Mouse (Mus musculus): ENCODE data around the gene Phyh. TPM values are rescaled to one million over a fixed set of nuclear protein-coding genes. Genes with fewer than 3 reads are reported as not detected.

The Phyh gene
- polyA plus RNA-seq (2015; fragmentation: Nextera tagmentation; extraction: Ambion mirVana) = 70.2 and 71.6 TPM in 2 replicates

DNA sequence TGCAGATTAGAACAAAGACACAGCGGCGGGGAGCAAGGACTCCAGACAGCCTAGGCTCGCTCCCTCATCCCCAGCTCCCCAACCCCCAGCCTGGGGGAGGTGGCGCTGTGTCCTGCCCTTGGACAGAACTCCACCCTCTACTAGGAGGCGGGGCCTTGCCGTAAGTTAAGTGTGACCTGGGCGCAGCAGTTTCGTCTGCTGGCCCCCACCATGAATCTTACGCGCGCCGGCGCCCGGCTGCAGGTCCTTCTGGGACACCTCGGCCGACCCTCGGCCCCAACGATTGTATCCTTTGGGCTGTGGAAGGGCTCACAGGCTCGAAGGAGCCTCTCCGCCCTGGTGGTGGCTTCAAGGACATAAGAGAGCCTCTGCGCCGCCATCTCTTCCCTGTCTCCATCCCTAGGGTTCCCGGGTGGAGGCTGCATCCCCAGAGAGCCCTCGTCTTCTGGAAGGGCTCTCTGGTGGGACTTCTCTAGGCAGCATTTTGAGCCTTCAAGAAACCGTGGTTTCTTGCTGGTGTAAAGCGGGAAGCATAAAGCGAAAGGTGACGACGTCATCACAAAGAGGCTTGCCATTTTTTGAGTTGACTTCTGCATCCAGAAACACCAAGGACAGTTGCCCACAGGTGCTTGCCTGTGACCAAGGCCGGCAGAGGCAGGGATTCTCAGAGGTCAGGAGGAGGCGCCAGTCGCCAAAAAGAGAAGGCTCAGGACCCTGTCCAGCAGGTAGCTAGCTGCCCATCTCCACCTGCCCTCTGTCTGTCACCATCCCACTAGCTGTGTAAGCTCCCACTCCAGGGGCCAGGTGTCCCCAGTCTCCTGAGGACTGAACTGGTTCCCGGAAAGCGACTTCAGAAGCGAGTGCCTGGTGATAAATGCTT is at the start of gene Phyh:
Gene Phyh (plus strand): TSS at position 160 of the 880 bp plus-strand sequence.
- Histone ChIP-seq H3K4me3 (peak within 1 kb of the TSS; percentile 49), H3K27ac (peak within 1 kb of the TSS; percentile 75), H3K4me1 (peaks cover 9% of the 10 kb centered on the region), H3K9ac (peak within 1 kb of the TSS; percentile 62), H3K36me3 (replicated peaks) (no peaks in the 10 kb centered on the region), H3K27me3 (replicated peaks) (no peaks in the 10 kb centered on the region), H3K9me3 (no peaks in the 10 kb centered on the region), H3K4me2 (peak within 1 kb of the TSS; percentile 76)
- 10% methylated on average over 35 of the region's 35 CpGs for WGBS
- peak; percentile 93 for ATAC-seq (replicated peaks)

GRCm38 (mm10) chr2:4872740-4873139 is 46.1 kb upstream of the Phyh start:
- no peak for ATAC-seq (replicated peaks)
- Histone ChIP-seq H3K9ac (no peak overlapping the region), H3K36me3 (replicated peaks) (no peaks in the 10 kb centered on the region), H3K9me3 (no peaks in the 10 kb centered on the region), H3K4me1 (no peaks in the 10 kb centered on the region), H3K27ac (no peak overlapping the region), H3K4me3 (no peak overlapping the region), H3K27me3 (replicated peaks) (no peaks in the 10 kb centered on the region), H3K4me2 (no peak overlapping the region)
- WGBS = 80% methylated on average over 9 of the region's 9 CpGs

DNA sequence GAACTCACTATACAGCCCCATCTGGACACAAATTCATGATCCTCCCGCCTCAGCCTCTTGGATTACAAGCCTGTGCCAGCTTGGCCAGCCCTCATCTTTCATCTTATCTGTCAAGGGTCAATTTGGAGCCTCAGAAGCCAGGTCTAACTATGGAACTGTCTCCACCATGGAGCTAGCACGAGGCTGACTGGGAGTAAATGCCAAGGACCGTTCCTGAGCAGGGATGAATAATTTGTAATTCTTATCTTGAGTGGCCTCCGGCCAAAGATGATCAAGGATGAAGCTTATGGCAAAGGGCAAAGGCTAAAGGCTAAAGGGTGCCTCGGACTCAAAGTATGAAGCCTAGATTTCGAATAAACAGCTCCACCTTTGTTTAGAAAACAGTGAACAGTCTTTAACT is 45.5 kb upstream of the Phyh start:
- no peak overlapping the region for H3K4me2 ChIP-seq
- ATAC-seq (replicated peaks) = no peak
- no peaks in the 10 kb centered on the region for H3K4me1 ChIP-seq
- WGBS = 76% methylated on average over 6 of the region's 6 CpGs
- no peaks in the 10 kb centered on the region for H3K27me3 ChIP-seq (replicated peaks)
- H3K9ac ChIP-seq = no peak overlapping the region
- no peak overlapping the region for H3K27ac ChIP-seq
- H3K4me3 ChIP-seq = no peak overlapping the region
- H3K9me3 ChIP-seq = no peaks in the 10 kb centered on the region
- H3K36me3 ChIP-seq (replicated peaks) = no peaks in the 10 kb centered on the region

- no peak overlapping the region for H3K4me3 ChIP-seq
- no peaks in the 10 kb centered on the region for H3K9me3 ChIP-seq
- ATAC-seq (replicated peaks) = no peak
- 57% methylated on average over 1 of the region's 1 CpGs for WGBS
- no peaks in the 10 kb centered on the region for H3K27me3 ChIP-seq (replicated peaks)
- no peaks in the 10 kb centered on the region for H3K4me1 ChIP-seq
- H3K27ac ChIP-seq = no peak overlapping the region
- no peak overlapping the region for H3K4me2 ChIP-seq
- H3K9ac ChIP-seq = no peak overlapping the region
- no peaks in the 10 kb centered on the region for H3K36me3 ChIP-seq (replicated peaks)
These were observed 43.7 kb upstream of the Phyh start for GRCm38 (mm10) chr2:4875090-4875489.

GRCm38 (mm10) chr2:4876131-4876530 is 42.7 kb upstream of the Phyh start:
- Histone ChIP-seq H3K4me2 (no peak overlapping the region), H3K9ac (no peak overlapping the region), H3K27me3 (replicated peaks) (no peaks in the 10 kb centered on the region), H3K27ac (no peak overlapping the region), H3K9me3 (no peaks in the 10 kb centered on the region), H3K4me1 (peaks cover 6% of the 10 kb centered on the region), H3K4me3 (no peak overlapping the region), H3K36me3 (replicated peaks) (no peaks in the 10 kb centered on the region)
- 84% methylated on average over 3 of the region's 3 CpGs for WGBS
- ATAC-seq (replicated peaks) = no peak

DNA sequence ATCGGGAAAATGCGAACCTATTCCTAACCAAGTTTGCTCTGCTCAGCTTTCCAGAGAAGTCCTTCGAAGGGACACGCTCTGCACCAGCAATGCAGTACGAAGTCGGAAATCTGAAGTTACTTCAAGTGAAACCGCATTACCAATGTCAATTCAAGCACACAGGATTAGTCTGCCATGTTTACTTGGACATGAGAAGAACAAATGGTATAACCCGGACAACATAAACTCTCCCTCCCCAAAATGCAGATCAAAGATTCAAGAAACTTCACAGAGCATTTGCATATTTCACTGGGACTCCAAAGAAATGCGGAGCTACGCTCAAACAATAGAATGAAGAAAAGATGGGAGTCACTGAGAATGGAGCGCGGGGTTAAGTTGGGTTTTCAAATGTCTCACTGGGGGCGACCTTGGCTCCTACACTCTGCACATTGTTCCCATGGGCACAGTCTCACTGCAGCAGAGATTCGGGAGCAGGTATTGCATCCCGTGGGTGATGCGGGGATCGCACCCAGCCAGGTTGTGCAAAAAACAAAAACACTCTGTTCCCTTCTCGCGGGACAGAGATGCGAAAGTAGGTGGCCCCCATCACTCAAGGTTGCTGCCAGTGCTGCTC is 38.0 kb upstream of the Phyh start:
- Histone ChIP-seq H3K4me3 (peak overlapping the region; percentile 62), H3K9me3 (no peaks in the 10 kb centered on the region), H3K4me2 (peak overlapping the region; percentile 87), H3K27ac (peak overlapping the region; percentile 100), H3K4me1 (peaks cover 24% of the 10 kb centered on the region), H3K27me3 (replicated peaks) (no peaks in the 10 kb centered on the region), H3K36me3 (replicated peaks) (0 out of 2 replicates have a peak, but pooled peaks cover under 1% of the 10 kb centered on the region), H3K9ac (peak overlapping the region; percentile 97)
- WGBS = under 1% methylated on average over 20 of the region's 20 CpGs
- ATAC-seq (replicated peaks) = peak; percentile 38

DNA sequence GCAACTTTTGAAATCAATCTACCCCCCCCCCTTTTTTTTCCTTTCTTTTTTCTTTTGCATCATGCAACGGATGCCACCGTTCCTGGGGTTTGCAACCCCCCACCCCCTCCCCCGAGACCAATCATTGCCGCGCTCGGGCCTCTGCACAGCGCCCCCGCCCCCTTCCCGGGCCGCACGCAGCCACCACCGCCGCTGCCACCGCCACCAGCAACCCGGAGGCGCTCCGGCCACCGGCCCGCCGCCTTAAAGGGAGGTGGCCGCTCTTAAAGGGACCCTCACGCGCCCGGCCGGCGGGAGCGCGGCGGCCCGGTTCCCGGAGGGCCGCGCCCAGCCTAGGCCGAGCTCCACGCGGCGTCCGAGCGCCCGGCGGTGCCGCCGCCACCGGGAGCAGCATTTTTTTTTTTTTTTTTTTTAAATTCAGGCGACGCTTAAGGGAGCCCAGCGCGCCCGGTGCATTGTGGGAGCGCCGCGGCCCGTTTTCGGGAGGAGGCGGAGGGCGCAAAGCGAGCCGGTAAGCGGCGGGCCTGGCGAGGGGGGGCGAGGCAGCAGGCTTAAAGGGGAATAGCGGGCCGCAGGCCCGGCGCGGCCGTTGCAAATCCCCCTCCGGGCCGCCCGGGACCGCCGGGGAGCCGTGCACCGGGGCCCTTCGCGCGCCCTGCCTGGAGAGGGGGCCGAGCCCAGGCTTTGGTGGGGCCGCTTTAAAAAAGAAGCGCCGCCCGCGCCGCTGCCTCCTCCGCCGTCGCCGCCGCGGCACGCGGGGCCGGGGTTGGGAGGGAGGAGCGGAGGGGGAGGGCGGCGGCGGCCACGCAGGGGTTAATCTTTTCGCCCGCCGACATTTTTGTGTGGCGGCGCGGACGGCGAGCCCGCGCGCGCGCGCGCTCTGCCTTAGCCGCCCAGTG is 37.2 kb upstream of the Phyh start, which contains the start of gene Sephs1:
Gene Sephs1 (plus strand): TSS at position 215 of the 899 bp plus-strand sequence.
- under 1% methylated on average over 78 of the region's 115 CpGs for WGBS
- Histone ChIP-seq H3K36me3 (replicated peaks) (0 out of 2 replicates have a peak, but pooled peaks cover 4% of the 10 kb centered on the region), H3K27ac (peak within 1 kb of the TSS; percentile 100), H3K9me3 (no peaks in the 10 kb centered on the region), H3K4me3 (peak within 1 kb of the TSS; percentile 62), H3K9ac (peak within 1 kb of the TSS; percentile 97), H3K4me1 (peaks cover 24% of the 10 kb centered on the region), H3K27me3 (replicated peaks) (no peaks in the 10 kb centered on the region), H3K4me2 (peak within 1 kb of the TSS; percentile 87)
- ATAC-seq (replicated peaks) = peak; percentile 87

- peak overlapping the region; percentile 97 for H3K9ac ChIP-seq
- WGBS = under 1% methylated on average over 58 of the region's 63 CpGs
- peak overlapping the region; percentile 100 for H3K27ac ChIP-seq
- no peaks in the 10 kb centered on the region for H3K9me3 ChIP-seq
- H3K4me3 ChIP-seq = peak overlapping the region; percentile 62
- H3K27me3 ChIP-seq (replicated peaks) = no peaks in the 10 kb centered on the region
- H3K4me2 ChIP-seq = peak overlapping the region; percentile 87
- ATAC-seq (replicated peaks) = peak; percentile 65
- peaks cover 24% of the 10 kb centered on the region for H3K4me1 ChIP-seq
- peaks cover 6% of the 10 kb centered on the region; the same call in 1 of the 2 replicates for H3K36me3 ChIP-seq (replicated peaks)
These were observed 36.5 kb upstream of the Phyh start for GRCm38 (mm10) chr2:4882249-4882791.

DNA sequence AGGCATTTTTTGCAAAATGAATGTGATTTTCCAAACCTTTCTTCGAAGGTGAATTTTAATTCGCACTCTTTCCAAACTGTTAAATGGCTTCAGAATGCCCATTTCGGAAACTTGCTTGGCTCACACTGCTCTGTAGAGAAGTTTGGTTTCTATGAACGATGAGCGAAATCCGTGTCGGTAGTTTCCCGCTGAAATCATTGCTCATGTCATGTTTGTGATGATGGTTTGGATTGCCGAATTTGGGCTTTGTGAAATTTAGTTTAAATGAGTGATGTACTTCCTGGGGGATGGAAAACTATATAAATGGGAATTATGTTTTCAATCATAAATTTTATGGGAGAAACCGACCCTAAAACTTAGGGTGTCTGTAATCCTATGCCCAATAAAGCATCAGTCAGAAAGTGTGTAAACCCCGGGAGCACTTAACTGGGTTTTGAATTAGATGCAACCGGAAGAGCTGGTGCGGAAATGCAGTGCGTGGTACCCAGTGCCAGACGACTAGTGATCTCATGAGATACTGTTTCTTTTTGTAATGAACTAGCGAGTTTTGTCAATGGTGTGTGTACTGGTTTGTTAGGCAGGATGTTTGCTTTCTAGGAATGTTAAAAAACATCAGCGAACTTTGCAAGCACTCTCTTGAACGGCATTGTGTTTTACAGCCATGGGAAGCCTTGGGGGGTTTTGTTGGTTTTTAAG is 35.7 kb upstream of the Phyh start:
- H3K4me1 ChIP-seq = peaks cover 24% of the 10 kb centered on the region
- H3K27me3 ChIP-seq (replicated peaks) = no peaks in the 10 kb centered on the region
- H3K9me3 ChIP-seq = no peaks in the 10 kb centered on the region
- peak overlapping the region; percentile 62 for H3K4me3 ChIP-seq
- 1% methylated on average over 18 of the region's 18 CpGs for whole genome bisulfite sequencing
- H3K36me3 ChIP-seq (replicated peaks) = peaks cover 14% of the 10 kb centered on the region; the same call in 1 of the 2 replicates
- ATAC-seq (replicated peaks) = no peak
- H3K4me2 ChIP-seq = peak overlapping the region; percentile 87
- H3K9ac ChIP-seq = peak overlapping the region; percentile 97
- H3K27ac ChIP-seq = peak overlapping the region; percentile 100

DNA sequence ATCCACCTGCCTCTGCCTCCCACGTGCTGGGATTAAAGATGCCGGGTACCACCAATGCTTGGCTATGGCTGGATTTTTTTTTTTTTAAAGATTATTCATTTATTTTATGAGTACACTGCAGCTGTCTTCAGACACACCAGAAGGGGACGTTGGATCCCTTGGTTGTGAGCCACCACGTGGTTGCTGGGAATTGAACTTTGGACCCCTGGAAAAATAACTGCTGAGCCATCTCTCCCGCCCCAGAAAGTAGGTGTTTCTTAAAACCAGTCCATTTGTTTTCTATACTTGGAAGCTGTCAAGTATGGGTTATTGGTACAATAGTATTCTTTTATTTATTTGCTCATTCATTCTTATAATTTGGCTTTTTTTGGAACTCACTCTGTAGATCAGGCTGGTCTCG is 31.9 kb upstream of the Phyh start:
- H3K4me3 ChIP-seq = no peak overlapping the region
- peaks cover 38% of the 10 kb centered on the region; the same call in 1 of the 2 replicates for H3K36me3 ChIP-seq (replicated peaks)

DNA sequence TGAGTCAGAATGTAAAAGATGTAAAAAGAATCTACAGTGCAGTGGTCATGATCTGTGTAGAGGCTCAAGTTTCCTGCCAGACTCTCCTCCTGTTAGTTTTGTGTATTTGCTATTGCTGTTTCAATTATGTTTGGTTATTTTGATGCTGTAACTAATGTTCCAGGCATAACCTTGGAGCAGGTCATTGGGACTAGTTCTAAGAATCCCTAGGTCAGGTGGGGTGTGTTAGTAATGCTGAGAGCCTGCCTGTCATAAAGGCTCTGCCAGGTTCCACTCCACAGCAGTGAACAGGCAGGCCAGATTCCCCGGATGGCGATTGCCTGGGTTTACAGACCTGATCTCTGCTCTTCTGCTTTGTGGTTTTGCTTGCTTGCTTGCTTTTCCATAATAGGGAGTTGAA is 23.2 kb upstream of the Phyh start:
- Histone ChIP-seq H3K9me3 (no peaks in the 10 kb centered on the region), H3K9ac (no peak overlapping the region), H3K4me1 (no peaks in the 10 kb centered on the region), H3K4me3 (no peak overlapping the region), H3K36me3 (replicated peaks) (peaks cover 38% of the 10 kb centered on the region), H3K27ac (no peak overlapping the region), H3K4me2 (no peak overlapping the region), H3K27me3 (replicated peaks) (no peaks in the 10 kb centered on the region)
- WGBS = 85% methylated on average over 2 of the region's 2 CpGs
- 0 out of 2 replicates have a peak, but pooled peaks have one; percentile 14 for ATAC-seq (replicated peaks)

More for the DNA sequence above, 31.9 kb upstream of the Phyh start:
- Histone ChIP-seq H3K4me1 (peaks cover 18% of the 10 kb centered on the region), H3K9me3 (no peaks in the 10 kb centered on the region), H3K4me2 (no peak overlapping the region), H3K27me3 (replicated peaks) (no peaks in the 10 kb centered on the region), H3K27ac (no peak overlapping the region), H3K9ac (no peak overlapping the region)
- no peak for ATAC-seq (replicated peaks)
- WGBS = 93% methylated on average over 6 of the region's 6 CpGs
